Comparison of ENCODE assay signal across 21 mouse cellular contexts in genomic region chr12:108982684-108982960, GRCm38 (mm10).
A peak's percentile ranks its signal among the peaks of the same experiment; 100 is the strongest.
DNase-seq lines count a peak whose midpoint lies in the region; ATAC-seq and TF ChIP-seq lines count a peak whose summit lies in the region.
"Had no signal": no experiment of that assay in that cellular context is flagged by ENCODE, and none has a peak within 500 bp of the region (broad histone marks: within the 10 kb centered on the region; RNA-seq: fewer than 3 reads in every experiment).

No protein-coding gene starts in this region.

- H3K36me3 ChIP-seq in forebrain, embryonic 14.5 days (ENCODE audit: control insufficient read depth, insufficient read depth, low read length), result no peaks in the 10 kb centered on the region
- H3K36me3 ChIP-seq in forebrain, embryonic 10.5 days (replicated peaks), result no peaks in the 10 kb centered on the region
- no peaks in the 10 kb centered on the region for H3K36me3 ChIP-seq in hindbrain, embryonic 11.5 days (ENCODE audit: control insufficient read depth, insufficient read depth, low read length)
- H3K36me3 ChIP-seq in hindbrain, embryonic 16.5 days (ENCODE audit: control insufficient read depth, insufficient read depth, low read length), result no peaks in the 10 kb centered on the region
- no peaks in the 10 kb centered on the region for H3K36me3 ChIP-seq in midbrain, postnatal 0 days (ENCODE audit: insufficient read depth, low read length)
- no peaks in the 10 kb centered on the region for H3K36me3 ChIP-seq in midbrain, embryonic 16.5 days (ENCODE audit: control insufficient read depth, insufficient read depth, low read length)
- H3K36me3 ChIP-seq: embryonic facial prominence, embryonic 12.5 days; forebrain, embryonic 12.5 days; heart, embryonic 12.5 days; hindbrain, embryonic 15.5 days had no signal

- H3K27ac ChIP-seq in forebrain, embryonic 14.5 days (ENCODE audit: low read depth, low read length), result 0 out of 2 replicates have a peak overlapping the region, but pooled peaks have one; percentile 33
- no peak overlapping the region for H3K27ac ChIP-seq in forebrain, embryonic 10.5 days
- H3K27ac ChIP-seq in hindbrain, embryonic 11.5 days (ENCODE audit: low read depth, low read length), result peak overlapping the region; percentile 36; the same call in 1 of the 2 replicates
- no peak overlapping the region for H3K27ac ChIP-seq in hindbrain, embryonic 16.5 days (ENCODE audit: low read depth, low read length)
- H3K27ac ChIP-seq in midbrain, postnatal 0 days (ENCODE audit: low read depth, low read length), result no peak overlapping the region
- H3K27ac ChIP-seq in midbrain, embryonic 16.5 days (ENCODE audit: low read length), result no peak overlapping the region
- H3K27ac ChIP-seq: embryonic facial prominence, embryonic 12.5 days; forebrain, embryonic 12.5 days; gastrocnemius, adult 2 months; hindbrain, embryonic 15.5 days had no signal

- H3K4me1 ChIP-seq in forebrain, embryonic 14.5 days (ENCODE audit: control insufficient read depth, insufficient read depth, low read length), result peaks cover 17% of the 10 kb centered on the region
- peaks cover 51% of the 10 kb centered on the region for H3K4me1 ChIP-seq in forebrain, embryonic 10.5 days
- H3K4me1 ChIP-seq in hindbrain, embryonic 11.5 days (replicated peaks; ENCODE audit: control insufficient read depth, insufficient read depth, low read length), result peaks cover 6% of the 10 kb centered on the region; the same call in 1 of the 2 replicates
- peaks cover 22% of the 10 kb centered on the region for H3K4me1 ChIP-seq in hindbrain, embryonic 16.5 days (ENCODE audit: control insufficient read depth, insufficient read depth, low read depth, low read length)
- H3K4me1 ChIP-seq in midbrain, postnatal 0 days (ENCODE audit: insufficient read depth, low read length), result no peaks in the 10 kb centered on the region
- H3K4me1 ChIP-seq in midbrain, embryonic 16.5 days (ENCODE audit: control insufficient read depth, insufficient read depth, low read length), result peaks cover 10% of the 10 kb centered on the region
- H3K4me1 ChIP-seq: heart, embryonic 12.5 days had no signal

- no peaks in the 10 kb centered on the region for H3K27me3 ChIP-seq in forebrain, embryonic 14.5 days (replicated peaks; ENCODE audit: control insufficient read depth, insufficient read depth, low read length)
- peaks cover 8% of the 10 kb centered on the region; the same call in 1 of the 2 replicates for H3K27me3 ChIP-seq in forebrain, embryonic 10.5 days (ENCODE audit: poor library complexity, severe bottlenecking)
- H3K27me3 ChIP-seq in hindbrain, embryonic 11.5 days (ENCODE audit: control insufficient read depth, insufficient read depth, low read length), result no peaks in the 10 kb centered on the region
- H3K27me3 ChIP-seq in hindbrain, embryonic 16.5 days (replicated peaks; ENCODE audit: control insufficient read depth, insufficient read depth, low read length), result no peaks in the 10 kb centered on the region
- no peaks in the 10 kb centered on the region for H3K27me3 ChIP-seq in midbrain, postnatal 0 days (ENCODE audit: insufficient read depth, low read length)
- no peaks in the 10 kb centered on the region for H3K27me3 ChIP-seq in midbrain, embryonic 16.5 days (ENCODE audit: control insufficient read depth, insufficient read depth, low read depth, low read length)
- H3K27me3 ChIP-seq: embryonic facial prominence, embryonic 12.5 days; heart, embryonic 12.5 days; hindbrain, embryonic 15.5 days had no signal

- H3K4me2 ChIP-seq in forebrain, embryonic 14.5 days (ENCODE audit: low read length), result no peak overlapping the region
- no peak overlapping the region for H3K4me2 ChIP-seq in hindbrain, embryonic 11.5 days (replicated peaks; ENCODE audit: low read depth, low read length)
- no peak overlapping the region for H3K4me2 ChIP-seq in hindbrain, embryonic 16.5 days (ENCODE audit: low read length)
- no peak overlapping the region for H3K4me2 ChIP-seq in midbrain, postnatal 0 days (ENCODE audit: low read depth, low read length, poor library complexity, severe bottlenecking)
- no peak overlapping the region for H3K4me2 ChIP-seq in midbrain, embryonic 16.5 days (ENCODE audit: low read length)
- H3K4me2 ChIP-seq: embryonic facial prominence, embryonic 12.5 days; forebrain, embryonic 12.5 days; heart, embryonic 12.5 days; hindbrain, embryonic 15.5 days had no signal

- no peak overlapping the region for H3K9ac ChIP-seq in forebrain, embryonic 14.5 days (ENCODE audit: low read length)
- H3K9ac ChIP-seq in hindbrain, embryonic 11.5 days (ENCODE audit: low read depth, low read length), result no peak overlapping the region
- H3K9ac ChIP-seq in hindbrain, embryonic 16.5 days (ENCODE audit: low read depth, low read length), result no peak overlapping the region
- H3K9ac ChIP-seq in midbrain, postnatal 0 days (replicated peaks; ENCODE audit: low read length, poor library complexity, severe bottlenecking), result no peak overlapping the region
- no peak overlapping the region for H3K9ac ChIP-seq in midbrain, embryonic 16.5 days (ENCODE audit: low read depth, low read length)
- H3K9ac ChIP-seq: embryonic facial prominence, embryonic 12.5 days; forebrain, embryonic 12.5 days; heart, embryonic 12.5 days; hindbrain, embryonic 15.5 days had no signal

- H3K4me3 ChIP-seq in forebrain, embryonic 14.5 days (ENCODE audit: low read depth, low read length), result no peak overlapping the region
- no peak overlapping the region for H3K4me3 ChIP-seq in forebrain, embryonic 10.5 days
- H3K4me3 ChIP-seq in hindbrain, embryonic 11.5 days (ENCODE audit: low read depth, low read length), result no peak overlapping the region
- H3K4me3 ChIP-seq in hindbrain, embryonic 16.5 days (ENCODE audit: low read length), result no peak overlapping the region
- no peak overlapping the region for H3K4me3 ChIP-seq in midbrain, postnatal 0 days (ENCODE audit: low read depth, low read length)
- H3K4me3 ChIP-seq in midbrain, embryonic 16.5 days (ENCODE audit: low read depth, low read length), result no peak overlapping the region
- H3K4me3 ChIP-seq: embryonic facial prominence, embryonic 12.5 days; forebrain, embryonic 12.5 days; gastrocnemius, adult 2 months; heart, embryonic 12.5 days; hindbrain, embryonic 15.5 days had no signal

- no peak for ATAC-seq in forebrain, embryonic 14.5 days
- 0 out of 2 replicates have a peak, but pooled peaks have one; percentile 27 for ATAC-seq in hindbrain, embryonic 11.5 days (ENCODE audit: low FRiP score)
- ATAC-seq in hindbrain, embryonic 16.5 days, result no peak
- no peak for ATAC-seq in midbrain, postnatal 0 days (ENCODE audit: low FRiP score)
- no peak for ATAC-seq in midbrain, embryonic 16.5 days
- ATAC-seq: CD4-positive, CD25-positive, alpha-beta regulatory T cell, adult 4 months had no signal

- DNase-seq in forebrain, embryonic 14.5 days (ENCODE audit: low spot score), result no peak
- no peak for DNase-seq in forebrain, embryonic 10.5 days (ENCODE audit: extremely low spot score, low spot score)
- DNase-seq in hindbrain, embryonic 11.5 days (ENCODE audit: low spot score), result peak; percentile 25
- peak; percentile 26 for DNase-seq in midbrain, postnatal 0 days (ENCODE audit: low spot score)
- peak; percentile 25 for DNase-seq in retina, embryonic 14.5 days (ENCODE audit: low spot score)
- no peak for DNase-seq in cerebellum, adult 11 months
- DNase-seq: adrenal gland, adult 8-10 months; adrenal gland, postnatal 36 days; B cell, adult 2 months; cerebellum, adult 11-12 months; cerebellum, adult 9-10 months; cerebellum, postnatal 25 days; gastrocnemius, adult 2 months; gastrocnemius, postnatal 25 days had no signal

- H3K9me3 ChIP-seq in forebrain, embryonic 14.5 days (replicated peaks; ENCODE audit: control insufficient read depth, low read length), result no peaks in the 10 kb centered on the region
- H3K9me3 ChIP-seq in forebrain, embryonic 10.5 days, result no peaks in the 10 kb centered on the region
- no peaks in the 10 kb centered on the region for H3K9me3 ChIP-seq in hindbrain, embryonic 11.5 days (ENCODE audit: control insufficient read depth, low read length)
- H3K9me3 ChIP-seq in hindbrain, embryonic 16.5 days (ENCODE audit: control insufficient read depth, low read length), result no peaks in the 10 kb centered on the region
- H3K9me3 ChIP-seq in midbrain, postnatal 0 days (ENCODE audit: low read length), result no peaks in the 10 kb centered on the region
- H3K9me3 ChIP-seq in midbrain, embryonic 16.5 days (replicated peaks; ENCODE audit: control insufficient read depth, low read length, poor library complexity, severe bottlenecking), result no peaks in the 10 kb centered on the region
- H3K9me3 ChIP-seq: embryonic facial prominence, embryonic 12.5 days; forebrain, embryonic 12.5 days; heart, embryonic 12.5 days; hindbrain, embryonic 15.5 days had no signal

- TF ChIP-seq CTCF in midbrain, postnatal 0 days (IDR thresholded peaks at IDR 0.05), result no peak

- WGBS in forebrain, embryonic 14.5 days, result 15% methylated on average over 6 of the region's 6 CpGs
- 68% methylated on average over 6 of the region's 6 CpGs for WGBS in forebrain, embryonic 10.5 days
- 62% methylated on average over 6 of the region's 6 CpGs for WGBS in hindbrain, embryonic 11.5 days
- 37% methylated on average over 6 of the region's 6 CpGs for WGBS in hindbrain, embryonic 16.5 days
- WGBS in midbrain, postnatal 0 days, result 48% methylated on average over 6 of the region's 6 CpGs
- 35% methylated on average over 6 of the region's 6 CpGs for WGBS in midbrain, embryonic 16.5 days

Comparison
In these comparisons a context has a peak if more than half of its experiments do, and no peak if none do; other contexts are left out.
1. H3K27ac ChIP-seq: peak in forebrain, embryonic 14.5 days (single experiment) and hindbrain, embryonic 11.5 days (single experiment); none in forebrain, embryonic 10.5 days (single experiment), hindbrain, embryonic 16.5 days (single experiment), midbrain, postnatal 0 days (single experiment) and midbrain, embryonic 16.5 days (single experiment).
2. DNase-seq: peak in hindbrain, embryonic 11.5 days (single experiment), midbrain, postnatal 0 days (single experiment) and retina, embryonic 14.5 days (single experiment); none in forebrain, embryonic 14.5 days (single experiment), forebrain, embryonic 10.5 days (single experiment) and cerebellum, adult 11 months (single experiment).